Mouse (Mus musculus): ENCODE results near the gene Zfp711.

DNA sequence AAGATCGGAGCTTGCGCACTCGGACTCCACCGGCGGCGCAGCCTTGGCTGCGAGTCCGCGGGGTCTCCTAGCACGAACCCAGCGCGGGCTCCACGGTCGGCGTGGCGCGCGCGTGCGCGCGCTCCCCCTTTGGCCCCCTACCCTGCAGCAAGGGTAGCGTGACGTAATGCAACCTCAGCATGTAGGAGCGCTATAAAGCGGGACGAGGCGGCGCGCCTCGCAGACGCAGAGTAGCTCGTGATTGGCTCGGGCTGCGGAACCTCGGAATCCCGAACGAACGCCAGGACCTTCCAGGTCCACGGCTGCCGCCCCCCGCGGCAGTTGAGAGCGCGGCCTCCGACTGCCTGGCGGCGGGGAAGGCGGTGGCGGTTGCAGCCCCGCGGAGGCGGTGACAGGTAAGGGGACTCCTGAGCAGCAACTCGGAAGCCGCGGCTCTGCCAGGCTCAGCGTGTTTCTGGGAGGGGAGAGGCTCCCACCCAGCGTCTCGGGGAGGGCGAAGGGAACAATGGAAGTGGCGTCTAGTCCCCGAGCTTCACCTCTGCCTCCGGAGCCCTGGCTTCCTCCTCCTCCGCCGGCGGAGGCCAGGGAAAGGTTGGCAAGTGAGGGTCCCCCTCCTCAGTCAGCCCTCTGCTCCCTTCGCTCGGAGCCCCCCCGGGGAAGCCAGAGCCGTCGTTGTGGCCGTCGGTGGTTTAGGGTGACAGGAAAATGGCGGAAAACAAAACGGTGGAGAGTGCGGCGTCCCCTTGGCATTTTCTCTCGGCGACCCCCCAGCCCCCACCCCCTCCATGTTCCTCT lies at the start of gene Zfp711:
- TF ChIP-seq HCFC1 (IDR thresholded peaks at IDR 0.05; ENCODE audit: borderline replicate concordance, insufficient read depth, low read length) (no peak), MAFK (IDR thresholded peaks at IDR 0.05; ENCODE audit: insufficient read depth, low read depth, low read length) (no peak), ZC3H11A (IDR thresholded peaks at IDR 0.05; ENCODE audit: borderline replicate concordance, low read depth, low read length) (no peak), CHD2 (IDR thresholded peaks at IDR 0.05; ENCODE audit: low read depth, low read length) (no peak), ZNF384 (IDR thresholded peaks at IDR 0.05; ENCODE audit: low read depth, low read length) (no peak)
